Mouse (Mus musculus) left cerebral cortex, postnatal 10 days (tissue): ENCODE results near the gene Dvl2. TPM values are rescaled to one million over a fixed set of nuclear protein-coding genes. Genes with fewer than 3 reads are reported as not detected.
A peak's percentile ranks its signal among the peaks of the same experiment; 100 is the strongest.

Experiments
- DNase-seq, 2 experiments: peaks; one replicate each; pipeline ENCODE4 v3.0.0; 2021 to 2022; ENCODE audit warnings: low spot score in 2 of 2, mixed read lengths in 1 of 2; ENCODE audit errors: extremely low spot score in 1 of 2
- intact Hi-C: fragments of 180-260 bp; cut with DNase I; formaldehyde crosslinking; loops from one replicate; pipeline ENCODE4 v1.15.1; 2025
- total RNA-seq, 2 experiments: library from RNA; stranded (reverse); gene quantifications; 2 replicates each; pipeline ENCODE4 v1.2.3; 2021

Gene Dvl2
- total RNA-seq, 2 experiments from 2014 or later: 27.5 to 30.3 TPM

DNA sequence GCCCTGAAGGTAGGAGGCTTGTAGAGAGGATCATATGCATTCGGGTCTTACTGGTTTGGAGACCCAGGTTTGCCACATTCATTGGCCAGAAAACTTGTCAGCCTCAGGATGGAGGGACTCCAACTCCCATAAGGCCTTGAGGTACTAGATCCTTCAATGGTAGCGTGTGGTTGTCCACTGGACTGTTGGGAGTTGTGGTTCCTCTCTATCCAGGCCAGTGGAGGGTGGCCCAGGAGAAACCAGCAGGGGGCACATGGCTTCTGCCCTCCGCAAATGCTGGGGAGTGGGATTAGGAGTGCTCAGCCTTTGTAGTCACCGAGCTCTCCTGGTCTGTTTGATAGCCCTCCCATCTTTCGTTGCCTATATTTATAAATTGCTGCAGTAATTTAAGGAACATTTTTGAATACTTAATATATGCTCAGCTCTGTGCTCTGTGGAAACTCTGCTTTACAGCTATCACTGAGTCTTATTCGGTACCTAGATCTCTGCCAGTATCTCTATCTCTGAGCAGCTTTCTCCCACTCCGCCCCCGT, 20.4 kb downstream of the Dvl2 start:
- intact Hi-C loops: no loop called here
- DNase-seq: peak; percentile 75 to 84

DNA sequence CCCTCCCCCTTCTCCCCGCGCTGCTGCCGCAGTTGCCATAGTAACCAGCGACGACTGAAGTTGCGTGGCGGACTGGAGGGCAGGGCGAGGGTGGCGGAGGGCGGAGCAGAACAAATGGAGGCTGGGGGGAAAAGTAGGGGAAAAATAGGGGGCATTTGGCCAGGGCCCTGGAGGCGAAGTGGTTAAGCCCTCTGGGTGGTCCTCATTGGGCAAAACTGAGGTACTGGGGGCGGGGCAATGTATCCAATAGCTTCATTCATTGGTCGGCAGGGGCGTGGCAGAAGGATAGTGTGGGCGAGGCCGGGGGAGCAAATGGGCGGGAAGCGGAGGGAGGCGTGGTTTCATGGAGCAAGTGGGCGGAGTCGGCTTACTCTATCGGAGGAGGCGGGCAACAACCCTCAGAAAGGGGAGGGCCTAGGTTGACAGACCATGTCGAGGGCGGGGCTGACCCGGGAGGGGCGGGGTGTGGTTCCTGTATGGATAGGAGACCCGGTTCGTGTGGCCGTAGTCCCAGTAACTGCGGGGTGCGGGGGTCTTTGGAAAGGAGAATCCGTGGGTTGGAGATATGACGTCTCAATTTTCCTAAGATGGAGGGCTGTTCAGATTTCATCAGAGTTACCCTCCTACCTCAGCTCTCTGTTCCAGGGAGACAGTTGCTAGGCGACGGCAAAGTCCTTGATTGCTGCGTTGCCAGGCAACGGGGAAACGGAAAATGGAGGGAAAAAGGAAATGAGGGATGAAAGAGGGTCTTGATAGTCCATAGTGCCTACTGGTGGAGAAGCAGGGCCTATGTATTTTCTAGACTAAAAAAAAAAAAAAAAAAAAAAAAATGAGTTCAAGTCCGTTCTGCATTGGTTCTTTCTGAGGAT, 21.1 kb downstream of the Dvl2 start:
- intact Hi-C loops: no loop called here
- DNase-seq: peak; percentile 98 to 99

DNA sequence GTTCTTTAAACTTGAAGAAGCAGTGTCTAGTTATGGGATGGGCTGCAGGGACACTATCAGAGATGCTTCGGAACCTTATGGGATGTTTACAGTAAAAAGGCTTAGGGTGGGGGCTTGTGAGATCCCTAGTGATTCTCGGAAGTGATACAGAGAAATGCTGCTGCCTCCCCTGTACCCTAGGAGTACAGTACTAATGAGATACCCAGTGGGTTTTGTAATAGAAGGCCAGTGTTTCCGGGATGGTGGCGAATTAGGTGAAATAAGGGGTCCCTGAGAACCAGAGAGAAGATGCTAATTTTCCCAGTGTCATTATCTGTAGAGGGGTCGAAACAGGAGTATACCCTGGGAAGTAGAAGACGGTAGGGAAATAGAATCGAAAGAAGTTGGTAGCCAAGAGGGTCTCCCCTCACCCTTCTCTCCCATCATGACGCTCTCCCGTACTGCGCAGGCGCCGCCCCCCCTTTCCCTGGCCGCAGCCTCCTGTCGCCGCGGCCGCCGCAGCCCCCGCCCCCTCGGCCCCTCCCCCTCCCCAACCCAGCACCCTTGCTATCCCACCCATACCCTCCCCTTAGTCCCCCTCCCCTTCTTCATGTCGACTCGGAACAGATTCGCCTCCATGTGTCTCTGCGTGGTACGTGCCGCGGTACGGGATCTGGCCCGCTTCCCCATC, 23.2 kb downstream of the Dvl2 start:
- peak in 1 of 2 experiments; percentile 72 for DNase-seq
- intact Hi-C loops: no loop called here

DNA sequence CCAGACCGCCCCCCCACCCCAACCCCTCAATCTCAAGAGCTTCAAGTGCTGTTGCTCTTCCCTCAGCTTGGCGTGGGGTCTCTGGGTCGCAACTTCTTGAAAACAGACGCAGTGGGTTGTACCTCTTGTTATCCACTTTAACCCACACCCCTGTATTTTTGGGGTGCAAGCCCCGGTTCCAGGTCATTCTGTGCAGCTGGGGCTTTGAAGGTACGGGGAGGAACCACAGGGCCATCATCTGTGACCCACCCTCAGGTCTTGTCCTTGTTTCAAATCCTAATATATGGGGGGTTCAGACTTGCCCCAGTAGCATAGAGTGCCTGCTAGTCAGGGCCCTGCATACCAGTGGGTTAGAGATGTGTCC, 23.7 kb downstream of the Dvl2 start:
- no peak for DNase-seq
- intact Hi-C loops: no loop called here

DNA sequence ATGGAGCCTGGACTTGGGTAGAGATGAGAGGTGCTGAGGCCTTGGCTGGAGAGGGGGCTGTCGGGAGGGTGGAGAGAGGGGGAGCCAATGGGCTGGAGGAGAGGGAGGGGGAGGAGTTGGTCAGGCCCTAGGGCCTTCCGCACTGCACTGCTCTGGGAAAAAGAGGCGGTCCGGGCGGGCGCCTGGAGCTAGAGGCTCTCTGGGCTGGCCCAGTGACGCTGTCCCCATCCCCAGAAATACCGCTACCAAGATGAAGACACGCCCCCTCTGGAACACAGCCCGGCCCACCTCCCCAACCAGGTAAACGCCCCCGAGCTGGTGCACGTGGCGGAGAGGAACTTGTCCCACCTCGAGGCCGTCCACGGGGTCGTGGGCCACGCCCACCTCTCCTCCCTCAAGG, 26.3 kb downstream of the Dvl2 start:
- DNase-seq: peak in 1 of 2 experiments; percentile 83

DNA sequence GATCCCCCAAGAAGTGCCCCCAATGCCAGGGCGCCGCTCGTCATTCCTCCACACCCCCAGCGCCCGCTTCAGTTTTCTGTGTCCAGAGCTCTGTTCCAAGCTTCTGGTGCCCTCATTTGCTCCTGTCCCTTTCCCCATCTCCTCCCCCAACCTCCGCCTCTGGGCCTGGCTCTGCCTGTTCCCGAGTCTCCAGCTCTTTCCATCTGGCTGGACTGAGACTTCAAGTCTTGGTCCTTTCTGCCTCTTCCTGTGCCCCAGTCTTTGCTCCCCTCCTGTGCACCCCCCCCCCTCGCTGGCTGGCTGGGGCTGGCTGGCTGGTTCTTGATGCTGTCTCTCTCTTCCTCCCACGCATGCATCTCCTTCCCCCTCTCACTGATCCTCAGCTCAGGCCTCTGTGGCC, 27.0 kb downstream of the Dvl2 start:
- intact Hi-C loops: no loop called here
- DNase-seq: peak in 1 of 2 experiments; percentile 67

More for the DNA sequence above, 26.3 kb downstream of the Dvl2 start:
- intact Hi-C loops: no loop called here

DNA sequence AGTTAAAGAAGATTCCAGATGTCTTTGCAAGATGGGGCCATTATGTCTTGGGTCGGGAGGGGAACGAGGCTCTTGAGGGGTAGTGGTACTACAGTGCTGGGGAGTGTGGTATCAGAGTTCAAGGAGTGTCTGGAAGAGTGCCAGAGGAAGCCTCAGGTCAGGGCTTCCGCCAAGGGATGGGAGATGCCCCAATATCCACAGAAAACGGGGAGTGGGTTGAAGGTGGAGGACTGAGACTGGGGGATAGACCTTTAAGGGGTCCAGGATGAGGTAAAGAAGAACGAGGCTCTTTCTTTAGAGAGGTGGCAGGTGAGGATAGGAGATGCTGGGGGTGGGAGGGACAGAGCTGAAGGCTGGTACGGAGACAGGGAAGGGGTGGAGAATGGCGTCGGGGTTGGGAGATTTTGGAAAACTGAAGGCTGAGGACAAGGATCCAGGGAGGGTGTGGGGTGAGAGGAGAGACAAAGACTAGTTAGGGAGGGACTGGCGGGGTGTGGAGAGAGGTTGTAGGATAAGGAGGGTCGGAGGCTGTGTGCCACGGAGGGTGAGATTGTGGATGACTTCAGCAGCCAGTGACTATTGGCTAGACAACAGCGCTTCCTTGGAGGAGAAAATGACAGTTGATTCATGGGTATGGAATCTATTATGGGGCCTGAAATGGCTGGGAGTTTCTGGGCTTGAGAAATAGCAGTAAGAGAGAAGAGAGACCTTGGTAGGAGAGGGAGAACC, 28.2 kb downstream of the Dvl2 start:
- intact Hi-C loops: no loop called here
- no peak for DNase-seq

DNA sequence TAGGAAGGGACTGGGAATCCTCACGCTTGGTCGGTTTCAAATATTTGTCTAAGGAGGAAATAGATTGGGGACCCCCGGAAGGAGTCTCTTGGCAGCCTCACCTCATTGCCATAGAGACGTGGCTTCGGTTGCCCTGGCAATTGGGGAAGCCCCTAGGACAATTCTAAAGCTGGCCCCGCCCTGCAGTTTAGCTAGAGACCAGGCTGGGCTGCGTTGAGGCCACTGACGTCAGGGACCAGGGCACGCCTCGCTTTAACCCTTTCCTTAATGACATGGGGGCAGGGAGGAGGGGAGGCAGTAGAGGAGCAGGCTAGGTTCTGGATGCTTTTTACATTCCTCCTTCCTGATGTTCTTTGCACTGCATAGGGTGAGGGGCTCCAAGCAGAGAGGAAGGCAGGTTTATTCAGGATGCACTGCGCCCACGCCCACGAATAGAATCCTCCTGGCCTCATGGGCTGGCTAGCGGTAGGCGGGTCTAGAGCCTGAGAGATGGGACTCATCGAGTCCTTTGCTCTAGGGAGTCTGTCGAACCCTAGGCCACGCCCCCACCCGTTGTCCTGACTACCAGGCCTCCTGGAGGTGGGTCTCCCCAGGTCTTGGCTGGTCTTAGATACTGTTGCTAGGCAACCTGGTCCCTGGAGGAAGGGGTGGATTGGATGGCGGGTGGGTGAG, 28.9 kb downstream of the Dvl2 start:
- intact Hi-C loops: no loop called here
- DNase-seq: peak; percentile 92 to 93

DNA sequence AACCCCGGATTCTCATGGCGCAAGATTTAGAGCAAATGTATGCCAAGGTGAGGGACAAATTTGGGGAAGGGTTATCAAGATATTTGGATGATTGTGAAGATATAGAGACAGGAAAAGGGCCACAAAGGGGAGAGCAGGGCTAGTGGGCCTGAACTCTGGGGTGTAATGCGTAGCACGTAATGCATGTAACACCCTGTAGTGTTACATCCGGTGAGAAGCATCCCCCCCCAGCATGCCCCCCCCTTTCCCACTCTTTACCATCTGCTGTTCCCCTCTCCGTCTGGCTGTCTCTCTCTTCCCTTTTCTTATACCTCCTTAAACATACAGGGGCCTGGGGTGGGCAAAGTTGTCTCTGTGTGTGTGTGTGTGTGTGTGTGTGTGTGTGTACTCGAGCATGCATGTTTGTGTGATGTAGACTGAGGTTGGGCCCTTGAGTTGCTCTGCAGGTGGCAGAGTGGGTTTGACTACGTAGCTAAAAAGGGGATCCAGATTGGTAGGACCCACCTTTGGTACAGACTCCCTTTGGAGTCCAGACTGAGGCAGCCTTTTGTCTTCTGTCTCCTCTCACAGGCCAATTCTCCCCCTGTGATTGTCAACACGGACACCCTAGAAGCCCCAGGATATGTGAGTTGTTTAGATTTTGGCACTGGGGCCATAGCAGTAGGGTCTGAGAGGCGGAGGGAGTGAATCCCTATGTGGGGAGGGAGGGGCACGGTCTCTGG, 29.6 kb downstream of the Dvl2 start:
- DNase-seq: no peak
- intact Hi-C loops: no loop called here

DNA sequence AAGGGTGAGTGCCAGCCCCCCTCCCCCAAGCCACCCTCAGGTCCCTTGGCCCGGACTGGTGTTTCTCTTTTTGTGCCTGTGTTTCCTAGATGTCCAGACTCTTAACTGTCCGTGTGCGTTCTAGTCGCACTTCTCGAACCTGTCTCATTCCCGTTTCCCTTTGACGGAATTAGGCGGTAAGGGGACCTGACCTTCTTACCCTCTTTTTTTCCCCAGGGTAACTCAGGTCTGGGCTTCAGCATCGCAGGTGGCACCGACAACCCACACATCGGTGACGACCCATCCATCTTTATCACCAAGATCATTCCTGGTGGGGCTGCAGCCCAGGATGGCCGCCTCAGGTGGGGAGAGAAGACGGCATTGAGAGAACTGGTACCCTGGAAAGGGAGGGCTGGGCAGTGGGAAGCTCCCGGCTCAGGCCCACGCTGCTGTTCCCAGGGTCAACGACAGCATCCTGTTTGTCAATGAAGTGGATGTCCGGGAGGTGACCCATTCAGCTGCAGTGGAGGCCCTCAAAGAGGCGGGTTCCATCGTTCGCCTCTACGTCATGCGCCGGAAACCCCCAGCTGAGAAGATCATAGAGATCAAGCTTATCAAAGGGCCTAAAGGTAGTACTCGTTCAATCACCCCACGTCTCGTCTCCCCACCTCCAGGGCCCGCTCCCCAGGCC, 30.4 kb downstream of the Dvl2 start:
- intact Hi-C loops: no loop called here
- no peak for DNase-seq

DNA sequence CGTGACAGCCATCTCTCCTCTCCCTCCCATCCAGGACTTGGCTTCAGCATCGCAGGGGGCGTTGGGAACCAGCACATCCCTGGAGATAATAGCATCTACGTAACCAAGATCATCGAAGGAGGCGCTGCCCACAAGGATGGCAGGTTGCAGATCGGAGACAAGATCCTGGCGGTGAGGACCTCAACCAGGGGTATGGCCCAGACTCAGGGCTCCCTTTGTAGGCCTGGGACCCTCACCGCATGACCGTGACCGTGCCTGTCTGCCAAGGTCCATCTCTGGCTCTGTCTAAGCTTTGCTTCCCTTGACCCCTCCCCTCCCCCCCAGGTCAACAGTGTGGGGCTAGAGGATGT, 30.9 kb downstream of the Dvl2 start:
- intact Hi-C loops: no loop called here

DNA sequence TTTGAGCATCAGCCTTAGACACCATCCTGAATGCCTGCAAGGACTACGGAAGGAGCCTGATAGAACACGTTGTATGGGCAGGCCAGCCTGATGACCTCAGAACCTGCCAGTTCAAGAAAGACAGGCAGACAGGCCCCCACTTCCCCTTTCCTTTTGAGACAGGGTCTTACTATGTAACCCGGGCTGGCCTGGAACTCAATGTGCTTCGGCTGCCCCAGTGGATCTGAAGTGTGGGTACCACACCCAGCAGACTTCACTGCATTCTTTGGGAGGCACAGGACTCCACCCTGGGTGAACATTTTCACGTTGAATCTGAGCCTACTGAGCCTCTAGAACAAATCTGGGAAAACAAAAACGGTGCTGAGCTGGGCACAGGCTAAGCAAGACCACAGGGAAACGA, 37.8 kb downstream of the Dvl2 start:
- intact Hi-C loops: no loop called here
- no peak for DNase-seq

More for the DNA sequence above, 30.9 kb downstream of the Dvl2 start:
- no peak for DNase-seq

DNA sequence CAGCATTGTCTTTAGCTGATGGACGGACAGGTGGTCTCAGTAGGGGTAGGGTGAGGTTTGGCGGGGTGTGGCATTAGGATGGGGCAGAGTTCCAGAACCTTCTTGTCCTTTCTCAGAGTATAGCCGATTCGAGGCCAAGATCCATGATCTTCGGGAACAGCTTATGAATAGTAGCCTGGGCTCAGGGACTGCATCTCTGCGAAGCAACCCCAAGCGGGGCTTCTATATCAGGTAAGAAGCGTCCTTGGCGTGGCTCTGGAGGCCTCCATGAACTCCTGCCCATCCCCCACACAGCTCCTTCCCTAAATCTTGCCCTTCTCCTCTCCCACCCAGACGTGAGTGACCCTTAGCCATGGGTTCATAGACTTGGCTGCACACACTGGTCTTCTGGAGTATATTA, 39.2 kb downstream of the Dvl2 start:
- intact Hi-C loops: no loop called here
- DNase-seq: no peak

DNA sequence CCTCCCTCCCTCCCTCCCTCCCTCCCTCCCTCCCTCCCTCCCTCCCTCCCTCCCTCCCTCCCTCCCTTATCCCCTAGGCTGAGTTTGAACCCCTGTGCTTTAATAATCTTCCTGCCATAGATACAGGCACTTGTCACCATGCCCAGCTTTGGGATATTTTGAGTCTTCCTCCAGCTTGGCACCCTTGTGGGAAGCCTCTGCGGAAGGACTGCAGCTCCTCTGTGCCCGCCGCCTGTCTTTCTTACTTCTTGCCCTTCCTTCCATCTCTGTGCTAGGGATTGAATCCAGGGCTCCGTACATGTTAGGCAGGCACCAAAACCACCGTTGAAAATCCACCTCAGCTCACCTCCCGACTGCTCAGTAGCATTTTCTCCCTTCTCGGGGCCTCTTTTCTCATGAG, 39.8 kb downstream of the Dvl2 start:
- DNase-seq: no peak
- intact Hi-C loops: no loop called here

DNA sequence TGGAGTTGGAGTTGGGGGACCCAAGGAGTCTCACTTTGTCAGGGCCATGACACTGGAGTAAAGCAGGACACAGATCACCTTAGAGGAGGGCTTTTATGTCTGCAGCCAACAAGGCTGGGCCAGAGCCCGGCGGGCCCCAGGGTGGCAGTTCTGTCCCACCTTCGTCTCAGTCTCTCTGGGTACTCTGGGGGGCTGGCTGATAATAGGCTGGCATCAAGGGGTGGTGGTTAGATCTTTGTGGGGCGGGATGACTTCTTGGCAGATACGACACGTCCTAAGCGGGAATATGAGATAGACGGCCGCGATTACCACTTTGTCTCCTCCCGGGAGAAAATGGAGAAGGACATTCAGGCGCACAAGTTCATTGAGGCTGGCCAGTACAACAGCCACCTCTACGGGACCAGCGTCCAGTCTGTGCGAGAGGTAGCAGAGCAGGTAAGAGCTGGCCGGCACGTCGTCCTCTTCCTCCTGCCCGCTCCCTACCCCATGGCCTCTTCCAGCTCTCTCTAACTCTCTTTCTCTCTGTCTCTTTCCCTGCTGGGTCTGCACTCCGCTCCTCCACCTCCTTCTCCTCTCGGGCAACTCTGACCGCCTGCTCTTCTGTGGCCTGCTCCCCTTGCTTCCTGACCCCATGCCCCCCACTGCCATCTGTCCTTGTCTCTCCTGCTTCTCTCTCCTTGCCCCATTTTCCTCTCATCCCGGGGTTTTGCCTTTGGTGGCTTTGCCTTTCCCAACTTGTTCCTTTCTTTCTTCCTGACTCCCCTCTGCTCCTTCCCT, 42.1 kb downstream of the Dvl2 start:
- DNase-seq: no peak
- intact Hi-C loops: no loop called here

DNA sequence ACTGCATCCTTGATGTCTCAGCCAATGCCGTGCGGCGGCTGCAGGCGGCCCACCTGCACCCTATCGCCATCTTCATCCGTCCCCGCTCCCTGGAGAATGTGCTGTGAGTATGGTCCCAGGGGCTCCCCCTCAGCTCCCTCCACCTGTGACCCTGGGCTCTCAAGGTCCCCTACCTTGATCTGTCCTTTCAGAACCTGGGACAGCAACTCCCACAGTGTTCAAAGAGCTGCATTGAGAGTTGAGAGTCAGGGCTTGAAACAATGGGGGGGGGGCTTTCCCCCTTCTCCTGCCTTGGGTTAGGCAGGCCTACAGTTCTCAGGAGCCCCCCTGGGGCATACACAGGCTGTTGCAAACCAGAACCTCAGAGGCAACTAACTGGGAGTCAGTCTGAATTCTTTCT, 43.3 kb downstream of the Dvl2 start:
- intact Hi-C loops: no loop called here
- no peak for DNase-seq

DNA sequence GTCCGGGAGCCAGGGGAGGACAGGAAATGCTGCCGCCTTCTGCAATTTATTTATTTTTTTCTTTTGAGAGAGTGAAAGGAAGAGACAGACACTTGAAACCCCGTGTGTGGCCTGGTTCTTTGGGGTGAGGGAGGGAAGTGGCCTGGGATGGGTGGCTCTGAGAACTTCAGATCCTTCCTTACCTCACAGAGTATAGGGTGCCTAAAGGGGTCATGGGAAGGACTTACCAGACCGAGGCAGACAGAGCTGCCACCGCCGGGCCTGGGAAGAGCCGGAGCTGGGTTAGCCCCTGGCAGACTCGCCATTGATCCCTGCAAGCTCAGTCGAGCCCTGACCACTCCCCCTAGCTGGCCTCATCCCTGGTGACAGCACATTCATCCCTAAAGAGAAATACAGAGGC, 45.0 kb downstream of the Dvl2 start:
- DNase-seq: no peak
- intact Hi-C loops: no loop called here
